Mouse (Mus musculus) midbrain, embryonic 14.5 days (tissue): ENCODE measurements around the gene Samd4. TPM values are rescaled to one million over a fixed set of nuclear protein-coding genes. Genes with fewer than 3 reads are reported as not detected.
A peak's percentile ranks its signal among the peaks of the same experiment; 100 is the strongest.

Experiments
- ATAC-seq: fragments of 200-750 bp; cut with Nextera tagmentation; 2 replicates; pipeline ENCODE4 v1.8.0; 2017; ENCODE audit warnings: moderate number of reproducible peaks, moderate library complexity; ENCODE audit not compliant: low FRiP score, low TSS enrichment
- DNase-seq: peaks from one replicate; pipeline ENCODE4 v3.0.0-alpha.2; 2015
- H3K27ac ChIP-seq: fragments of 300-500 bp; sonication (generic); replicated peaks from 2 replicates; pipeline ENCODE4 v1.5.1; 2014; ENCODE audit warnings: mild to moderate bottlenecking, low read depth, low read length, moderate library complexity
- H3K27me3 ChIP-seq: fragments of 300-500 bp; sonication (generic); 2 replicates; pipeline ENCODE4 v1.6.1; 2014; ENCODE audit warnings: low read length, control low read depth, mixed read lengths; ENCODE audit not compliant: control insufficient read depth, insufficient read depth
- H3K36me3 ChIP-seq: fragments of 300-500 bp; sonication (generic); 2 replicates; pipeline ENCODE4 v1.6.1; 2014; ENCODE audit warnings: low read length, control low read depth; ENCODE audit not compliant: control insufficient read depth, insufficient read depth
- H3K4me1 ChIP-seq: fragments of 300-500 bp; sonication (generic); 2 replicates; pipeline ENCODE4 v1.6.1; 2014; ENCODE audit warnings: mild to moderate bottlenecking, antibody characterized with exemption, low read length, control low read depth; ENCODE audit not compliant: control insufficient read depth, insufficient read depth
- H3K4me2 ChIP-seq: fragments of 300-500 bp; sonication (generic); 2 replicates; pipeline ENCODE4 v1.6.1; 2014; ENCODE audit warnings: mild to moderate bottlenecking, low read length, moderate library complexity
- H3K4me3 ChIP-seq: fragments of 300-500 bp; sonication (generic); replicated peaks from 2 replicates; pipeline ENCODE4 v1.5.1; 2014; ENCODE audit warnings: low read depth, low read length
- H3K9ac ChIP-seq: fragments of 300-500 bp; sonication (generic); replicated peaks from 2 replicates; pipeline ENCODE4 v1.6.1; 2014; ENCODE audit warnings: mild to moderate bottlenecking, low read length, moderate library complexity
- H3K9me3 ChIP-seq: fragments of 300-500 bp; sonication (generic); 2 replicates; pipeline ENCODE4 v1.6.1; 2016; ENCODE audit warnings: low read length, control low read depth, mixed read lengths; ENCODE audit not compliant: control insufficient read depth
- WGBS: fragments of 180-500 bp; shearing (Covaris S2); extraction: QIAGEN DNeasy Blood & Tissue Kit; methylation state at CpG from one replicate; pipeline ENCODE4 v1.1.7; 2014; 5-methylcytosine and 5-hydroxymethylcytosine counted together
- polyA plus RNA-seq: library from polyadenylated mRNA; unstranded; fragments of >200 nt; fragmentation: Nextera tagmentation; extraction: Ambion mirVana; gene quantifications from 2 replicates; pipeline ENCODE4 v1.2.1, GENCODE M21; 2014

The Samd4 gene
- polyA plus RNA-seq, 1 experiment from 2014 or later, result 3.1 TPM

- Histone ChIP-seq H3K36me3 (no peaks in the 10 kb centered on the region), H3K27me3 (no peaks in the 10 kb centered on the region), H3K27ac (no peak overlapping the region), H3K9ac (no peak overlapping the region), H3K9me3 (no peaks in the 10 kb centered on the region), H3K4me2 (no peak overlapping the region), H3K4me1 (peaks cover 15% of the 10 kb centered on the region; the same call in 1 of the 2 replicates), H3K4me3 (no peak overlapping the region)
- 0 out of 2 replicates have a peak, but pooled peaks have one; percentile 20 for ATAC-seq
- DNase-seq, result peak; percentile 14
- WGBS, result 40% methylated on average over 6 of the region's 6 CpGs
Measured at GRCm38 (mm10) chr14:46941077-46941476, 58.4 kb downstream of the Samd4 start.

DNA sequence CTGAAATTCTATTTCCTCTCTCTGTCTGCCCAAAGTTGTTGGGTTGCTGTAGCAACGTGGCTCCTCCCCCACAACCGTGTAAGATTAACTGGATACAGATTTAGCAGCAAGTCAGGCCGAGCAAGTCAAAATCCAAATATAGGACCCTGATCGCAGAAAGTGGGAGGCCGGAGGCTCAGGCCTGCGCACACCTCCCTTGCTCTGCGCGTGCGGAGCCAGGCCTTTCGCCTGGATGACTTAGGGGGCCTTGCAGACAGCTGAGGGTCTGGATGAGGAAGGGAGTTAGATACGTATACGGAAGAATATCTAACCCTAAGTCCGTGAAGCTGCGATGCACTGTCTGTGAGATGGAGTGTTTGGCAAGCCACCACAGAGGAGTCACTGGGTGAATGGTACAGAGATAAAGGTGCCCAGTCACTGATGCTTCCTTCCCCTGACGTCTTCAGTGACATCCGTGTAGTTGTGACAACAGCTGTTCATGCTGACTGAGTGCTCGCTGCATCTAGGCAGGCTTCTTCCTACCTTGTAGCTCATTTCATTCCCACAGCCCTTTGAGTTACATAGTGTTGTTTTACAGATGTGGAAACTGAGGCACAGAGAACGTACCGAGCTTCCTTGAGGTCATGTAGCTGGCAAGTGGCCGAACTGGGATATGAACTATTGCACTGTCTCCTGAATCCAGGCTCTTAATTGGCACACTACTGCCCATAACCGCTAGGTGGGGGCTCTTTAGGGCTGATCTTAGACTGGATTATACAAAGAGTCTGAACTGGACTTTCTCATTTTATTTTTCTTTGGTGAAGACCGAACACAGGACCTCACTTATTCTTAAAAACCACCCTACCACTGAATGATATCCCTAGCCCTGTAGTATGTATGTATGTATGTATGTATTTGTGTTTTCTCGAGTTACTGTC is 59.5 kb downstream of the Samd4 start:
- Histone ChIP-seq H3K9ac (0 out of 2 replicates have a peak overlapping the region, but pooled peaks have one; percentile 0), H3K4me1 (peaks cover 15% of the 10 kb centered on the region; the same call in 1 of the 2 replicates), H3K9me3 (no peaks in the 10 kb centered on the region), H3K36me3 (no peaks in the 10 kb centered on the region), H3K27ac (peak overlapping the region; percentile 16; the same call in 1 of the 2 replicates), H3K4me3 (no peak overlapping the region), H3K4me2 (peak overlapping the region; percentile 5; the same call in 1 of the 2 replicates), H3K27me3 (no peaks in the 10 kb centered on the region)
- 61% methylated on average over 23 of the region's 23 CpGs for WGBS
- ATAC-seq (peak; percentile 46; the same call in 1 of the 2 replicates), DNase-seq (peak; percentile 67)

DNA sequence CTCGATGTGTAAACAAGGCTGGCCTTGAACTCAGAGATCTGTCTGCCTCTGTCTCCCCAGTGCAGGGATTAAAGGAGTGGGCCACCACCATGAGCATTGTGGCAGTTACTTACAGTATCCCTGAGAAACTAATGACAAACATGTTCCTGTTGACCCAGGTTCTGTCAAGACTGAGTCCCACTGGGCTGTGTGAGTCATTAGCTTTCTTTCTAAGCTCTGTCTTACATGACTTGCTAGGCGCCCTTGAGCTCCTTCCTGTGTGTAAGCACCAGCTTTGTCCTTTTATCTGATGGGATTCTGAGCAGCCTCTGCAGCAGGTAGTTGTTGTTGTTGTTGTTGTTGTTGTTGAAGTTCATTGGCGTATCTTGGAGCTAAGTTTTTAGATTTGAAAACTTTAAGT is 61.8 kb downstream of the Samd4 start:
- no peak for DNase-seq
- H3K27me3 ChIP-seq, result no peaks in the 10 kb centered on the region
- no peak for ATAC-seq
- no peaks in the 10 kb centered on the region for H3K36me3 ChIP-seq
- H3K4me2 ChIP-seq, result no peak overlapping the region
- WGBS, result 80% methylated on average over 3 of the region's 3 CpGs
- no peaks in the 10 kb centered on the region for H3K9me3 ChIP-seq
- H3K9ac ChIP-seq, result no peak overlapping the region
- H3K4me3 ChIP-seq, result no peak overlapping the region
- peaks cover 15% of the 10 kb centered on the region; the same call in 1 of the 2 replicates for H3K4me1 ChIP-seq
- no peak overlapping the region for H3K27ac ChIP-seq

GRCm38 (mm10) chr14:46945903-46946490 is 63.3 kb downstream of the Samd4 start:
- Histone ChIP-seq H3K9ac (no peak overlapping the region), H3K27me3 (no peaks in the 10 kb centered on the region), H3K9me3 (no peaks in the 10 kb centered on the region), H3K4me2 (no peak overlapping the region), H3K4me3 (no peak overlapping the region), H3K27ac (no peak overlapping the region), H3K4me1 (peaks cover 20% of the 10 kb centered on the region; the same call in 1 of the 2 replicates), H3K36me3 (no peaks in the 10 kb centered on the region)
- no peak for ATAC-seq
- peak; percentile 25 for DNase-seq
- WGBS, result 79% methylated on average over 10 of the region's 10 CpGs

DNA sequence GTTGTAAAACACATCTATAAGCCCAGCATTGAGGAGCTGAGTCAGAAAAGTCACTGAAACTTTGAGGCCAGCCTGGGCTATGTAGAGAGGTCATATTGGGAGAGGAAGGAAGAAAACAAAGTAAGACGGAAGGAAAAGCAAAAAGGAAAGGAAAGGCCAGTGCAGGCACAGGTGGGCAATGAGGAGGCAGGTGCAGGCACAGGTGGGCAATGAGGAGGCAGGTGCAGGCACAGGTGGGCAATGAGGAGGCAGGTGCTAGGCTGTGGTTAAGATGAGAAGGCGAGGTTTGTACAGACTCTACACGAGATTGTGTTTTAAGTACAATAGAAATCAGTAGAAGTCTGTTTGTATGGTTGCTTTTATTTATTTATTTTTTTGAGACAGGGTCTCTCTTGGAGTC is 65.0 kb downstream of the Samd4 start:
- Histone ChIP-seq H3K36me3 (no peaks in the 10 kb centered on the region), H3K4me2 (no peak overlapping the region), H3K9me3 (no peaks in the 10 kb centered on the region), H3K4me1 (0 out of 2 replicates have a peak, but pooled peaks cover 6% of the 10 kb centered on the region), H3K4me3 (no peak overlapping the region), H3K27ac (no peak overlapping the region), H3K27me3 (no peaks in the 10 kb centered on the region), H3K9ac (no peak overlapping the region)
- 92% methylated on average over 3 of the region's 3 CpGs for WGBS
- ATAC-seq (no peak), DNase-seq (no peak)

DNA sequence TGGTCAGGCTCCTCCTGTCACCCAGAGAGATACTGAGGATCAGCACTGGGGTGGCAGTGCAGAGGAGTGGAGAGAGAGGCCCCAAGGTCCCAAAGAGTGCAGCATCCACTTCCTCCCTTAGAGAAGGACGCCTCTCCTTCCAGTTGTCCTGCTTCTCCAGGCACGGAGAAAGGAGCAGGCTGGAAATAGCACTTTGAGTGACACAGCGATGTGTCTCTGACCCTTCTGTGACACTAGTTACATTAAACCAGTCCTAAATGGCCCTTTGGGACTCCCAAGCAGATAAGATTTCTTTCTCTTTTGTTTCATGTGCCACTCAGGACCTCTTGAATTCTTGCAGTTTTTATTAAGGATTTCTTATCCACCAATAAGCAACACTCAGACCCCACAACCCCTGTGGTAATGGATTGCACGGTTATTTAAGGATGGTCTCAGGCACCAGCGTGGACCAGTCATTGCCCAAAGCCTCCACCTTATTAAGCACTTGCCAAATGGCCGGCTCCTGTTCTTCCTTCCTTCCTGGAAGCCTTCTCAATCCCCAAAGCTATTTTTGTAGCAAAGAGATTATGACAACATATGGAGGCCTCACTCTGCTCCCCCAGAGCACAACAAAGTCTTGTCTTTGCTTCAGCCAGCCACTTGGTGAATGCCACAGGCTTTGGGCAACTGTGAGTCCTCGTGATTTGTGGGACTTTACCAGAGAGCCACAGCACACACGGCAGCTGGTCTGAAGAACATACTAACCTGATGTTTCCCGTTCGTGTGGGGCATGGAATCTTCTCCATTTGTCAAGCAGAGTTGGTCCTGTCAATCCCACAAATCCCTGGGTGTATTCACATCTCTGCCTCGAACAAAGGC is 68.1 kb downstream of the Samd4 start:
- Histone ChIP-seq H3K27ac (no peak overlapping the region), H3K4me3 (no peak overlapping the region), H3K27me3 (no peaks in the 10 kb centered on the region), H3K9ac (no peak overlapping the region), H3K9me3 (no peaks in the 10 kb centered on the region), H3K36me3 (no peaks in the 10 kb centered on the region), H3K4me2 (no peak overlapping the region), H3K4me1 (0 out of 2 replicates have a peak, but pooled peaks cover 6% of the 10 kb centered on the region)
- 65% methylated on average over 11 of the region's 11 CpGs for WGBS
- DNase-seq (no peak), ATAC-seq (no peak)

GRCm38 (mm10) chr14:46952264-46952663 is 69.6 kb downstream of the Samd4 start:
- DNase-seq, result no peak
- Histone ChIP-seq H3K27ac (no peak overlapping the region), H3K9me3 (no peaks in the 10 kb centered on the region), H3K4me3 (no peak overlapping the region), H3K27me3 (no peaks in the 10 kb centered on the region), H3K9ac (no peak overlapping the region), H3K36me3 (no peaks in the 10 kb centered on the region), H3K4me2 (no peak overlapping the region), H3K4me1 (0 out of 2 replicates have a peak, but pooled peaks cover 6% of the 10 kb centered on the region)
- 90% methylated on average over 2 of the region's 2 CpGs for WGBS
- ATAC-seq, result no peak

GRCm38 (mm10) chr14:46955109-46955508 is 72.5 kb downstream of the Samd4 start:
- ATAC-seq, result no peak
- Histone ChIP-seq H3K4me1 (0 out of 2 replicates have a peak, but pooled peaks cover 6% of the 10 kb centered on the region), H3K9me3 (no peaks in the 10 kb centered on the region), H3K36me3 (no peaks in the 10 kb centered on the region), H3K9ac (no peak overlapping the region), H3K27ac (no peak overlapping the region), H3K27me3 (no peaks in the 10 kb centered on the region), H3K4me3 (no peak overlapping the region), H3K4me2 (no peak overlapping the region)
- DNase-seq, result no peak
- 35% methylated on average over 2 of the region's 2 CpGs for WGBS
